Mouse (Mus musculus): ENCODE results near the gene Eef2. TPM values are rescaled to one million over a fixed set of nuclear protein-coding genes. Genes with fewer than 3 reads are reported as not detected.
"Not testable (repeated sequence)": the region's sequence is repeated elsewhere in the genome, so short reads cannot be mapped to it uniquely, and the experiment has no call there.

Gene Eef2
- polyA plus RNA-seq, 1 experiment from 2014 or later: 615 TPM

DNA sequence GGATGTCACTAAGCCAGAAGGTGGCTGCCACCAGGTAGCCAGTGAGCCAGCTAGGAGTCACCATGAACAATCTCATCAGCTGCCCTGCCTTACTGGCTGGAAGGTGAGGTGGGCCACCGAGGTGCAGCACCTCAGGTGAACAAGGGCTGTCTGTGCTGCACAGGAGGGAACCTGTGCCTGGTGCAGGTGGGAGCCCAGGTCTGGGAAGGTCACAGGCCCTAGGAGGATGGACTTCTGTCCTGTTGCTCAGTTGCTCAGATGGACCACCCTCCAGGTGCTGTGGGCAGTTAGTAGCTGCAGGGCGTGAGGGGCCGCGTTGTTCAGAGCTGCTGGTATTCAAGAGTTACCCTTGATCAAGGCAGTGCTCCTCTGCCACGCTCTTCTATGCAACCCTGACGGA lies 40.4 kb downstream of the Eef2 start:
- WGBS: 87% methylated on average over 6 of the region's 6 CpGs
- no peak for ATAC-seq (ENCODE audit: insufficient number of reproducible peaks, low FRiP score, low TSS enrichment, low read depth)
- H3K27me3 ChIP-seq: 0 out of 2 replicates have a peak, but pooled peaks cover 9% of the 10 kb centered on the region

DNA sequence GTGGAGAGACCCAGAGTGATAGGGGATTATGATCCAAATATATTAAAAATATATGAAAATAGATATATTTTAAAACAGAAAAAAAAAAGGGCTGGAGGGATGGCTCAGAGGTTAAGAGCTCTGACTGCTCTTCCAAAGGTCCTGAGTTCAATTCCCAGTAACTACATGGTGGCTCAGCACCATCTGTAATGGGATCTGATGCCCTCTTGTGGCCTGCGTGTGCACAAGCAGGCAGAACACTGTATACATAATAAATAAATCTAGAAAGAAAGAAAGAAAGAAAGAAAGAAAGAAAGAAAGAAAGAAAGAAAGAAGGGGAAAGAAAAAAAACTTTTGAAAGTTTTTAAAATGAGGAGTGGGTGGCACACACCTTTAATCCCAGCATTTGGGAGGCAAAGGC lies 40.8 kb downstream of the Eef2 start:
- ATAC-seq (ENCODE audit: insufficient number of reproducible peaks, low FRiP score, low TSS enrichment, low read depth); H3K9ac ChIP-seq; H3K4me2 ChIP-seq; H3K27me3 ChIP-seq; H3K27ac ChIP-seq; H3K4me3 ChIP-seq; H3K4me1 ChIP-seq; H3K36me3 ChIP-seq; H3K9me3 ChIP-seq: not testable (repeated sequence)
- WGBS: 35% methylated on average over 1 of the region's 1 CpGs

More for the DNA sequence above, 40.4 kb downstream of the Eef2 start:
- no peaks in the 10 kb centered on the region for H3K36me3 ChIP-seq
- H3K9ac ChIP-seq: no peak overlapping the region
- peaks cover 3% of the 10 kb centered on the region; the same call in 1 of the 2 replicates for H3K4me1 ChIP-seq
- no peak overlapping the region for H3K4me2 ChIP-seq
- no peaks in the 10 kb centered on the region for H3K9me3 ChIP-seq
- no peak overlapping the region for H3K27ac ChIP-seq
- H3K4me3 ChIP-seq: no peak overlapping the region

- Histone ChIP-seq H3K4me2 (no peak overlapping the region), H3K27ac (no peak overlapping the region), H3K4me1 (peaks cover 3% of the 10 kb centered on the region; the same call in 1 of the 2 replicates), H3K9me3 (no peaks in the 10 kb centered on the region), H3K27me3 (0 out of 2 replicates have a peak, but pooled peaks cover 9% of the 10 kb centered on the region), H3K36me3 (no peaks in the 10 kb centered on the region), H3K4me3 (no peak overlapping the region), H3K9ac (no peak overlapping the region)
- no peak for ATAC-seq (ENCODE audit: insufficient number of reproducible peaks, low FRiP score, low TSS enrichment, low read depth)
- 27% methylated on average over 7 of the region's 7 CpGs for WGBS
These were observed 41.5 kb downstream of the Eef2 start for GRCm38 (mm10) chr10:81217964-81218363.

GRCm38 (mm10) chr10:81221402-81222015 lies 45.1 kb downstream of the Eef2 start:
- Histone ChIP-seq H3K36me3 (no peaks in the 10 kb centered on the region), H3K4me3 (no peak overlapping the region), H3K27ac (no peak overlapping the region), H3K9ac (no peak overlapping the region), H3K4me2 (no peak overlapping the region), H3K4me1 (peaks cover 3% of the 10 kb centered on the region; the same call in 1 of the 2 replicates), H3K9me3 (no peaks in the 10 kb centered on the region), H3K27me3 (0 out of 2 replicates have a peak, but pooled peaks cover 9% of the 10 kb centered on the region)
- WGBS: 85% methylated on average over 5 of the region's 5 CpGs
- ATAC-seq (ENCODE audit: insufficient number of reproducible peaks, low FRiP score, low TSS enrichment, low read depth): no peak

- WGBS: 46% methylated on average over 2 of the region's 2 CpGs
- not testable (repeated sequence) for H3K4me1 ChIP-seq; ATAC-seq (ENCODE audit: insufficient number of reproducible peaks, low FRiP score, low TSS enrichment, low read depth); H3K4me3 ChIP-seq; H3K27ac ChIP-seq; H3K9me3 ChIP-seq; H3K36me3 ChIP-seq; H3K9ac ChIP-seq; H3K4me2 ChIP-seq
- peaks cover 15% of the 10 kb centered on the region for H3K27me3 ChIP-seq
These were observed 47.3 kb downstream of the Eef2 start for GRCm38 (mm10) chr10:81223731-81224130.

- no peak overlapping the region for H3K9ac ChIP-seq
- no peak for ATAC-seq (ENCODE audit: insufficient number of reproducible peaks, low FRiP score, low TSS enrichment, low read depth)
- no peak overlapping the region for H3K27ac ChIP-seq
- H3K4me2 ChIP-seq: peak overlapping the region; percentile 30; the same call in 1 of the 2 replicates
- no peaks in the 10 kb centered on the region for H3K9me3 ChIP-seq
- H3K36me3 ChIP-seq: no peaks in the 10 kb centered on the region
- 0 out of 2 replicates have a peak overlapping the region, but pooled peaks have one; percentile 8 for H3K4me3 ChIP-seq
- H3K4me1 ChIP-seq: peaks cover 20% of the 10 kb centered on the region
- H3K27me3 ChIP-seq: peaks cover 50% of the 10 kb centered on the region
- WGBS: 10% methylated on average over 20 of the region's 20 CpGs
These were observed 53.5 kb downstream of the Eef2 start for GRCm38 (mm10) chr10:81229735-81230437.

- ATAC-seq (ENCODE audit: insufficient number of reproducible peaks, low FRiP score, low TSS enrichment, low read depth): no peak
- no peak within 1 kb of the TSS; the same call in 1 of the 2 replicates for H3K9ac ChIP-seq
- H3K9me3 ChIP-seq: no peaks in the 10 kb centered on the region
- peaks cover 20% of the 10 kb centered on the region for H3K4me1 ChIP-seq
- no peak within 1 kb of the TSS for H3K27ac ChIP-seq
- H3K27me3 ChIP-seq: peaks cover 50% of the 10 kb centered on the region
- H3K36me3 ChIP-seq: no peaks in the 10 kb centered on the region
- 0 out of 2 replicates have a peak within 1 kb of the TSS, but pooled peaks have one; percentile 8 for H3K4me3 ChIP-seq
- H3K4me2 ChIP-seq: peak within 1 kb of the TSS; percentile 30; the same call in 1 of the 2 replicates
- WGBS: 9% methylated on average over 27 of the region's 27 CpGs
These were observed 54.3 kb downstream of the Eef2 start, which contains the start of gene Atcay for GRCm38 (mm10) chr10:81230438-81231332. Gene Atcay, minus strand, starts transcription at chr10:81230833.

DNA sequence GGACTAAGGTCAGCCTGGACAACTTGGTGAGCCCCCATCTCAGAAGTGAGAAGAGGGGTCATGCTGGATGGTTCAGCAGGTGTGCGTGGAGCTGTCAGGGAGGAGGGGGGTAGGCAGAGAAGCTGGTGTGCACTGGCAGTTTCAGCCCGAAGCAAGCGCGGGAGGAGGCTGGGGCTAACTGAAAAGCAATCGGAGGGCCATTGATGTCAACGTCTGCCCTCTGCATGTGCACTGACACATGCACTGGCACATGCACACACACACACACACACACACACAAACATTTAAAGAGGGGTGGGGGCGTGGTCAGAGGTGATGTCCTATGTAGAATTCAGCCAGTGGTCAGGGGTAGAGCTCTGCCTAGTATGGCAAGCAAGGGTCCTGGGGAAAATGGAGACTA lies 55.0 kb downstream of the Eef2 start:
- no peak overlapping the region for H3K4me2 ChIP-seq
- 49% methylated on average over 7 of the region's 7 CpGs for WGBS
- ATAC-seq (ENCODE audit: insufficient number of reproducible peaks, low FRiP score, low TSS enrichment, low read depth): no peak
- no peaks in the 10 kb centered on the region for H3K9me3 ChIP-seq
- no peak overlapping the region for H3K4me3 ChIP-seq
- H3K4me1 ChIP-seq: peaks cover 20% of the 10 kb centered on the region
- H3K9ac ChIP-seq: no peak overlapping the region
- peaks cover 50% of the 10 kb centered on the region for H3K27me3 ChIP-seq
- no peaks in the 10 kb centered on the region for H3K36me3 ChIP-seq
- H3K27ac ChIP-seq: no peak overlapping the region

Other genes starting within 250 kb of the Eef2 start
- gene Gadd45b, start 246.6 kb upstream of the Eef2 start, polyA plus RNA-seq (2015; fragmentation: Nextera tagmentation; extraction: Ambion mirVana): 44.4 and 44.7 TPM in 2 replicates
- 7.7 and 8.7 TPM in 2 replicates for gene Gng7, start 161.7 kb upstream of the Eef2 start, polyA plus RNA-seq (2015; fragmentation: Nextera tagmentation; extraction: Ambion mirVana)
- gene Diras1, start 151.0 kb upstream of the Eef2 start, polyA plus RNA-seq (2015; fragmentation: Nextera tagmentation; extraction: Ambion mirVana): 0.05 and 0.29 TPM in 2 replicates
- gene Slc39a3, start 139.2 kb upstream of the Eef2 start, polyA plus RNA-seq (2015; fragmentation: Nextera tagmentation; extraction: Ambion mirVana): 21.3 and 21.8 TPM in 2 replicates
- gene Sgta, start 116.5 kb upstream of the Eef2 start, polyA plus RNA-seq (2015; fragmentation: Nextera tagmentation; extraction: Ambion mirVana): 200 and 204 TPM in 2 replicates
- 79.3 and 91.0 TPM in 2 replicates for gene Thop1, start 106.6 kb upstream of the Eef2 start, polyA plus RNA-seq (2015; fragmentation: Nextera tagmentation; extraction: Ambion mirVana)
- gene Creb3l3, start 77.8 kb upstream of the Eef2 start, polyA plus RNA-seq (2015; fragmentation: Nextera tagmentation; extraction: Ambion mirVana): 0.73 and 1.5 TPM in 2 replicates
- gene Map2k2, start 70.7 kb upstream of the Eef2 start, polyA plus RNA-seq (2015; fragmentation: Nextera tagmentation; extraction: Ambion mirVana): 165 and 167 TPM in 2 replicates
- 58.6 and 61.4 TPM in 2 replicates for gene Zbtb7a, start 41.4 kb upstream of the Eef2 start, polyA plus RNA-seq (2015; fragmentation: Nextera tagmentation; extraction: Ambion mirVana)
- 48.0 and 50.6 TPM in 2 replicates for gene Pias4, start 8.7 kb upstream of the Eef2 start, polyA plus RNA-seq (2015; fragmentation: Nextera tagmentation; extraction: Ambion mirVana)
- gene Dapk3, start 6.4 kb downstream of the Eef2 start, polyA plus RNA-seq (2015; fragmentation: Nextera tagmentation; extraction: Ambion mirVana): 45.7 and 53.5 TPM in 2 replicates
- not detected in 2 replicates for gene 4930442H23Rik, start 7.2 kb downstream of the Eef2 start, polyA plus RNA-seq (2015; fragmentation: Nextera tagmentation; extraction: Ambion mirVana)
- 0.41 and 1.3 TPM in 2 replicates for gene Nmrk2, start 25.4 kb downstream of the Eef2 start, polyA plus RNA-seq (2015; fragmentation: Nextera tagmentation; extraction: Ambion mirVana)
- 0.25 and 0.28 TPM in 2 replicates for gene Atcay, start 54.2 kb downstream of the Eef2 start, polyA plus RNA-seq (2015; fragmentation: Nextera tagmentation; extraction: Ambion mirVana)
- 8.7 and 10.9 TPM in 2 replicates for gene Zfr2, start 56.5 kb downstream of the Eef2 start, polyA plus RNA-seq (2015; fragmentation: Nextera tagmentation; extraction: Ambion mirVana)
- 5.4 and 6.0 TPM in 2 replicates for gene Matk, start 76.3 kb downstream of the Eef2 start, polyA plus RNA-seq (2015; fragmentation: Nextera tagmentation; extraction: Ambion mirVana)
- gene Mrpl54, start 90.3 kb downstream of the Eef2 start, polyA plus RNA-seq (2015; fragmentation: Nextera tagmentation; extraction: Ambion mirVana): 189 and 194 TPM in 2 replicates
- 77.1 and 87.5 TPM in 2 replicates for gene Apba3, start 90.3 kb downstream of the Eef2 start, polyA plus RNA-seq (2015; fragmentation: Nextera tagmentation; extraction: Ambion mirVana)
- 8.4 and 9.9 TPM in 2 replicates for gene Tjp3, start 115.0 kb downstream of the Eef2 start, polyA plus RNA-seq (2015; fragmentation: Nextera tagmentation; extraction: Ambion mirVana)
- 44.8 and 48.1 TPM in 2 replicates for gene Pip5k1c, start 116.3 kb downstream of the Eef2 start, polyA plus RNA-seq (2015; fragmentation: Nextera tagmentation; extraction: Ambion mirVana)
- gene Cactin, start 144.5 kb downstream of the Eef2 start, polyA plus RNA-seq (2015; fragmentation: Nextera tagmentation; extraction: Ambion mirVana): 37.3 and 39.3 TPM in 2 replicates
- gene Tbxa2r, start 152.1 kb downstream of the Eef2 start, polyA plus RNA-seq (2015; fragmentation: Nextera tagmentation; extraction: Ambion mirVana): 11.9 and 12.8 TPM in 2 replicates
- 0.04 and 0.07 TPM in 2 replicates for gene Gipc3, start 166.6 kb downstream of the Eef2 start, polyA plus RNA-seq (2015; fragmentation: Nextera tagmentation; extraction: Ambion mirVana)
- gene Hmg20b, start 173.8 kb downstream of the Eef2 start, polyA plus RNA-seq (2015; fragmentation: Nextera tagmentation; extraction: Ambion mirVana): 86.0 and 89.9 TPM in 2 replicates
- gene Mfsd12, start 180.9 kb downstream of the Eef2 start, polyA plus RNA-seq (2015; fragmentation: Nextera tagmentation; extraction: Ambion mirVana): 13.3 and 13.4 TPM in 2 replicates
- gene 4930404N11Rik, start 189.2 kb downstream of the Eef2 start, polyA plus RNA-seq (2015; fragmentation: Nextera tagmentation; extraction: Ambion mirVana): 0.60 and 1.6 TPM in 2 replicates
- 82.2 and 90.9 TPM in 2 replicates for gene Fzr1, start 201.9 kb downstream of the Eef2 start, polyA plus RNA-seq (2015; fragmentation: Nextera tagmentation; extraction: Ambion mirVana)
- 79.8 and 88.7 TPM in 2 replicates for gene Dohh, start 207.8 kb downstream of the Eef2 start, polyA plus RNA-seq (2015; fragmentation: Nextera tagmentation; extraction: Ambion mirVana)
- 2.1 and 3.1 TPM in 2 replicates for gene Gm48551, start 207.8 kb downstream of the Eef2 start, polyA plus RNA-seq (2015; fragmentation: Nextera tagmentation; extraction: Ambion mirVana)
- gene Gm48552, start 212.4 kb downstream of the Eef2 start, polyA plus RNA-seq (2015; fragmentation: Nextera tagmentation; extraction: Ambion mirVana): 0.51 and 1.7 TPM in 2 replicates
- gene Smim24, start 216.4 kb downstream of the Eef2 start, polyA plus RNA-seq (2015; fragmentation: Nextera tagmentation; extraction: Ambion mirVana): 2.9 and 3.6 TPM in 2 replicates

All from limb, embryonic 15.5 days (tissue).